Mouse (Mus musculus): ENCODE measurements around the gene 4930579F01Rik.

The 4930579F01Rik gene

DNA sequence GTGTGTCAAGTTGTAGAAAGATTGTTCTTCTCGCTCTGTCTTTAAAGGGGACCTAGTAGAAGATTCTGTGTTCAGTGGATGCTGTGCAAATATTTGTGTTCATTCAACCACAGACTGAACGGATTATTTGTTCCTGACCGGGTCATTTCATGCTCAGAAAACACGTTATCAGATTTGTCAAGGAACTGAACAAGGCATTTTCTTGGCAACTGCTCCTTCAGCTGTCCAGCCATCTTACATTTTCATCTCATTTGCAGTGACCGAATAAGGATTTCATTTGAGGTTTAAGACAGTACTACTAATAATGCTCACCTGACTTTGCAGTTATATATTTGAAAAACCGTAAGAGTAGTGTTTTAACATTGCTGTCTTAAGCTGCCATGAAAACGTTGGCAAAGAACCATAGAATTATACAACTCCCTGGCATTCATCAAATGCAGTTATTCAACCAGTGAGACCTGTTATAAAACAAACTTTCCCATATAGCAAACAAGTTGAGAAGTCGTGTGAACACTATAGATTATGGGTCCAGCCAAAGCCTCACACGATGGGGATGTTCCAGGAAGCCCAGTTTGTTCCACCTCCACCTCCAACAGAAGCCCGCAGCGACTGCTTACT is 43.0 kb upstream of the 4930579F01Rik start:
- no peaks in the 10 kb centered on the region for H3K9me3 ChIP-seq (ENCODE audit: low read length)
- no peak overlapping the region for H3K4me3 ChIP-seq (replicated peaks; ENCODE audit: low read length)
- TF ChIP-seq NANOG (IDR thresholded peaks at IDR 0.05; ENCODE audit: borderline replicate concordance, low read length) = no peak
- TF ChIP-seq POU5F1 (IDR thresholded peaks at IDR 0.05; ENCODE audit: borderline replicate concordance, low read length) = no peak
- no peak for TF ChIP-seq CTCF (conservative IDR thresholded peaks at IDR 0.05; ENCODE audit: low read length)

GRCm38 (mm10) chr3:138231531-138231930 is 37.9 kb upstream of the 4930579F01Rik start:
- H3K36me3 ChIP-seq (ENCODE audit: insufficient read depth, low read length) = no peaks in the 10 kb centered on the region
- no peak for TF ChIP-seq CTCF (conservative IDR thresholded peaks at IDR 0.05; ENCODE audit: low read length)
- no peak for TF ChIP-seq POU5F1 (IDR thresholded peaks at IDR 0.05; ENCODE audit: borderline replicate concordance, low read length)
- no peak for TF ChIP-seq NANOG (IDR thresholded peaks at IDR 0.05; ENCODE audit: borderline replicate concordance, low read length)

More for the DNA sequence above, 43.0 kb upstream of the 4930579F01Rik start:
- no peaks in the 10 kb centered on the region for H3K4me1 ChIP-seq (replicated peaks; ENCODE audit: low read depth, low read length)
- no peaks in the 10 kb centered on the region for H3K27me3 ChIP-seq (ENCODE audit: insufficient read depth, low read length)
- H3K36me3 ChIP-seq (ENCODE audit: insufficient read depth, low read length) = no peaks in the 10 kb centered on the region

GRCm38 (mm10) chr3:138230266-138230665 is 36.6 kb upstream of the 4930579F01Rik start:
- Histone ChIP-seq H3K27me3 (ENCODE audit: insufficient read depth, low read length) (no peaks in the 10 kb centered on the region), H3K4me3 (replicated peaks; ENCODE audit: low read length) (no peak overlapping the region), H3K9me3 (ENCODE audit: low read length) (0 out of 2 replicates have a peak, but pooled peaks cover 4% of the 10 kb centered on the region), H3K4me1 (replicated peaks; ENCODE audit: low read depth, low read length) (peaks cover 10% of the 10 kb centered on the region), H3K36me3 (ENCODE audit: insufficient read depth, low read length) (no peaks in the 10 kb centered on the region)
- TF ChIP-seq CTCF (conservative IDR thresholded peaks at IDR 0.05; ENCODE audit: low read length) (no peak), NANOG (IDR thresholded peaks at IDR 0.05; ENCODE audit: borderline replicate concordance, low read length) (no peak), POU5F1 (IDR thresholded peaks at IDR 0.05; ENCODE audit: borderline replicate concordance, low read length) (no peak)

More at GRCm38 (mm10) chr3:138231531-138231930, 37.9 kb upstream of the 4930579F01Rik start:
- Histone ChIP-seq H3K4me1 (replicated peaks; ENCODE audit: low read depth, low read length) (no peaks in the 10 kb centered on the region), H3K9me3 (ENCODE audit: low read length) (0 out of 2 replicates have a peak, but pooled peaks cover 2% of the 10 kb centered on the region), H3K4me3 (replicated peaks; ENCODE audit: low read length) (no peak overlapping the region), H3K27me3 (ENCODE audit: insufficient read depth, low read length) (no peaks in the 10 kb centered on the region)

GRCm38 (mm10) chr3:138229448-138229847 is 35.8 kb upstream of the 4930579F01Rik start:
- Histone ChIP-seq H3K4me1 (replicated peaks; ENCODE audit: low read depth, low read length) (peaks cover 18% of the 10 kb centered on the region), H3K36me3 (ENCODE audit: insufficient read depth, low read length) (no peaks in the 10 kb centered on the region), H3K9me3 (ENCODE audit: low read length) (0 out of 2 replicates have a peak, but pooled peaks cover 4% of the 10 kb centered on the region), H3K27me3 (ENCODE audit: insufficient read depth, low read length) (no peaks in the 10 kb centered on the region), H3K4me3 (replicated peaks; ENCODE audit: low read length) (no peak overlapping the region)
- TF ChIP-seq NANOG (IDR thresholded peaks at IDR 0.05; ENCODE audit: borderline replicate concordance, low read length) = no peak
- no peak for TF ChIP-seq CTCF (conservative IDR thresholded peaks at IDR 0.05; ENCODE audit: low read length)
- TF ChIP-seq POU5F1 (IDR thresholded peaks at IDR 0.05; ENCODE audit: borderline replicate concordance, low read length) = no peak

DNA sequence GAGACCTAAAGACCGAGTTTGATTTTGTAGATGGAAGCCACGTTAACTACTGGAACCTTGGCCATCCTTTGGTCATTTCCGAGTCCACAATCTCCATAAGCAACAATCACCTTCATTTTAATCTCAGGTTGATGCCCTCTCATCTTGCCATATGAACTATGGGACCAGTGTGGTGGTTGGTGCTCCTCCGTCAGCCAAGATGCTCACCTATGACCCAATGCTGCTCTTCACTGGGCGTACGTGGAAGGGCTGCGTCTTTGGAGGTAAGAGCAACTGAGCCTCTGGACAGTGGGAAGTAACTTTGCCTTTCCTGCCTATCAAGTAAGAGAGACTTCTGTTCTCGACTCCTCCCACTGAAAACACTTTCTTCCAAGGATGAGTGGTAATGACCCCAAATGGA is 34.2 kb upstream of the 4930579F01Rik start:
- Histone ChIP-seq H3K27me3 (ENCODE audit: insufficient read depth, low read length) (no peaks in the 10 kb centered on the region), H3K36me3 (ENCODE audit: insufficient read depth, low read length) (no peaks in the 10 kb centered on the region), H3K9me3 (ENCODE audit: low read length) (0 out of 2 replicates have a peak, but pooled peaks cover 4% of the 10 kb centered on the region), H3K4me1 (replicated peaks; ENCODE audit: low read depth, low read length) (peaks cover 28% of the 10 kb centered on the region), H3K4me3 (replicated peaks; ENCODE audit: low read length) (no peak overlapping the region)
- TF ChIP-seq CTCF (conservative IDR thresholded peaks at IDR 0.05; ENCODE audit: low read length) (no peak), NANOG (IDR thresholded peaks at IDR 0.05; ENCODE audit: borderline replicate concordance, low read length) (no peak), POU5F1 (IDR thresholded peaks at IDR 0.05; ENCODE audit: borderline replicate concordance, low read length) (no peak)

DNA sequence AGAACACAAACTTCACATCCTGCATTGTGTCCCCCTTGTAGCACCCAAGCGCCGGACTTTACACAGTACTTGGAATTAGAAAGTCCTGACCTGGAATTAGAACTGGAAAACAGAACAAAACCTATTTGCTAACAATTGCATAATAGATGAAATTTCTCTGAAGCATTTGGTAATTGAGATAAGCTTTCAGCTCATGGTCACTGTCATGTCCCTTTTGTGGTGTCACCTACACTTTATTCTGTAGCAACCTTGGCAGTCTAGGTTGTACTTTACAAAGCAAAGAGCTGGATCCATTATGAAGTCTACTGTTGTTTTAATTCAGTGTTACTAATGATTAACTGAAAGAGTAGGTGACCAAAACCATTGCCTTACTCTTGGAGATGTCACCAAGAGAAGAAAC is 33.5 kb upstream of the 4930579F01Rik start:
- H3K27me3 ChIP-seq (ENCODE audit: insufficient read depth, low read length) = no peaks in the 10 kb centered on the region
- H3K4me3 ChIP-seq (replicated peaks; ENCODE audit: low read length) = no peak overlapping the region
- H3K4me1 ChIP-seq (replicated peaks; ENCODE audit: low read depth, low read length) = peaks cover 35% of the 10 kb centered on the region
- TF ChIP-seq NANOG (IDR thresholded peaks at IDR 0.05; ENCODE audit: borderline replicate concordance, low read length) (no peak), POU5F1 (IDR thresholded peaks at IDR 0.05; ENCODE audit: borderline replicate concordance, low read length) (no peak), CTCF (conservative IDR thresholded peaks at IDR 0.05; ENCODE audit: low read length) (no peak)
- 0 out of 2 replicates have a peak, but pooled peaks cover 4% of the 10 kb centered on the region for H3K9me3 ChIP-seq (ENCODE audit: low read length)
- H3K36me3 ChIP-seq (ENCODE audit: insufficient read depth, low read length) = no peaks in the 10 kb centered on the region

GRCm38 (mm10) chr3:138226476-138226875 is 32.9 kb upstream of the 4930579F01Rik start:
- H3K9me3 ChIP-seq (ENCODE audit: low read length) = 0 out of 2 replicates have a peak, but pooled peaks cover 4% of the 10 kb centered on the region
- H3K27me3 ChIP-seq (ENCODE audit: insufficient read depth, low read length) = no peaks in the 10 kb centered on the region
- no peak overlapping the region for H3K4me3 ChIP-seq (replicated peaks; ENCODE audit: low read length)
- peaks cover 38% of the 10 kb centered on the region for H3K4me1 ChIP-seq (replicated peaks; ENCODE audit: low read depth, low read length)
- TF ChIP-seq POU5F1 (IDR thresholded peaks at IDR 0.05; ENCODE audit: borderline replicate concordance, low read length) (no peak), NANOG (IDR thresholded peaks at IDR 0.05; ENCODE audit: borderline replicate concordance, low read length) (no peak), CTCF (conservative IDR thresholded peaks at IDR 0.05; ENCODE audit: low read length) (no peak)
- H3K36me3 ChIP-seq (ENCODE audit: insufficient read depth, low read length) = no peaks in the 10 kb centered on the region

DNA sequence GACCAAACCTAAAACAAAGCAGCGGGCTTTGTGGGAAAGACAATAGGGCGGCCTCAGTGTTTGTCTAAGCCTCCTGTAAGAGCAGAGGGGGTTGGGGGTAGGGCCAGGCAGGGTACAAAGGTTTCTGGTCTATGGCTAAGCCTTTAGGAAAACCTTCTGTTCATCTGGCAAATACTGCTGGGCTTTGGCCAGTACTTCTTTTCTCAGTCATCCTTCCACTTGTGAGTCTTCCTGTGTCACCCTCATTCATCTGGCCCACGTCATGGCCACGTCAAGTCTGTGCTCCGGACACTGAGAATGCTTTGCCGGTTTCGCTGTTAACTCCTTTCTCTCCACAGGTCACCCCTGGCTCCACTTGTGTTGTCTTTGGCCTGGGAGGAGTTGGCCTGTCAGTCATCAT is 32.2 kb upstream of the 4930579F01Rik start:
- H3K36me3 ChIP-seq (ENCODE audit: insufficient read depth, low read length) = no peaks in the 10 kb centered on the region
- peaks cover 38% of the 10 kb centered on the region for H3K4me1 ChIP-seq (replicated peaks; ENCODE audit: low read depth, low read length)
- TF ChIP-seq POU5F1 (IDR thresholded peaks at IDR 0.05; ENCODE audit: borderline replicate concordance, low read length) = no peak
- no peak for TF ChIP-seq NANOG (IDR thresholded peaks at IDR 0.05; ENCODE audit: borderline replicate concordance, low read length)
- no peak for TF ChIP-seq CTCF (conservative IDR thresholded peaks at IDR 0.05; ENCODE audit: low read length)
- no peak overlapping the region for H3K4me3 ChIP-seq (replicated peaks; ENCODE audit: low read length)
- no peaks in the 10 kb centered on the region for H3K27me3 ChIP-seq (ENCODE audit: insufficient read depth, low read length)
- H3K9me3 ChIP-seq (ENCODE audit: low read length) = 0 out of 2 replicates have a peak, but pooled peaks cover 4% of the 10 kb centered on the region
